Mouse (Mus musculus) megakaryocyte, embryonic 14.5 days (primary cell): ENCODE measurements around the gene Aebp1.

Experiments
- FLI1 ChIP-seq: IDR thresholded peaks from 2 replicates; pipeline ENCODE4 v1.6.1; 2012; ENCODE audit warnings: low read length, inconsistent platforms, mixed read lengths
- GATA1 ChIP-seq: IDR thresholded peaks from 3 replicates; pipeline ENCODE4 v1.6.1; 2012; ENCODE audit warnings: mixed read lengths, low read length, inconsistent platforms, borderline replicate concordance

- no peak for TF ChIP-seq GATA1
- TF ChIP-seq FLI1 = no peak
Observed at GRCm38 (mm10) chr11:5886187-5886586, 24.4 kb downstream of the Aebp1 start.
